Mouse (Mus musculus) thymus, postnatal 0 days (tissue): ENCODE data around the gene Tsc22d1. TPM values are rescaled to one million over a fixed set of nuclear protein-coding genes. Genes with fewer than 3 reads are reported as not detected.

Experiments
- DNase-seq: peaks from one replicate; pipeline ENCODE4 v3.0.0-alpha.2; 2015; ENCODE audit warnings: low spot score
- polyA plus RNA-seq: library from polyadenylated mRNA; unstranded; fragments of >200 nt; fragmentation: Nextera tagmentation; extraction: Ambion mirVana; gene quantifications from 2 replicates; pipeline ENCODE4 v1.2.1, GENCODE M21; 2015

Tsc22d1 gene
- polyA plus RNA-seq, 1 experiment from 2014 or later: 320 TPM

GRCm38 (mm10) chr14:76483701-76484100, 68.9 kb downstream of the Tsc22d1 start:
- DNase-seq: no peak

- no peak for DNase-seq
Observed at GRCm38 (mm10) chr14:76487609-76488008, 72.8 kb downstream of the Tsc22d1 start.

GRCm38 (mm10) chr14:76488101-76489044, 73.6 kb downstream of the Tsc22d1 start:
- peak; percentile 23 for DNase-seq

- DNase-seq: no peak
Observed at GRCm38 (mm10) chr14:76489128-76489527, 74.4 kb downstream of the Tsc22d1 start.

- DNase-seq: no peak
Observed at GRCm38 (mm10) chr14:76495022-76495421, 80.3 kb downstream of the Tsc22d1 start.

GRCm38 (mm10) chr14:76497187-76497586, 82.4 kb downstream of the Tsc22d1 start:
- no peak for DNase-seq

- no peak for DNase-seq
Observed at GRCm38 (mm10) chr14:76498210-76498609, 83.4 kb downstream of the Tsc22d1 start.

- no peak for DNase-seq
Observed at GRCm38 (mm10) chr14:76499492-76499891, 84.7 kb downstream of the Tsc22d1 start.

GRCm38 (mm10) chr14:76500036-76500435, 85.3 kb downstream of the Tsc22d1 start:
- DNase-seq: no peak

GRCm38 (mm10) chr14:76503231-76503851, 88.6 kb downstream of the Tsc22d1 start:
- DNase-seq: peak; percentile 77

GRCm38 (mm10) chr14:76504121-76504737, 89.5 kb downstream of the Tsc22d1 start:
- DNase-seq: peak; percentile 90

GRCm38 (mm10) chr14:76505101-76505438, 90.3 kb downstream of the Tsc22d1 start:
- no peak for DNase-seq

GRCm38 (mm10) chr14:76505439-76506220, 90.9 kb downstream of the Tsc22d1 start:
- peak; percentile 79 for DNase-seq

- no peak for DNase-seq
Observed at GRCm38 (mm10) chr14:76506425-76507205, 91.9 kb downstream of the Tsc22d1 start.

- no peak for DNase-seq
Observed at GRCm38 (mm10) chr14:76507357-76507756, 92.6 kb downstream of the Tsc22d1 start.

- DNase-seq: no peak
Observed at GRCm38 (mm10) chr14:76507804-76508500, 93.2 kb downstream of the Tsc22d1 start.

GRCm38 (mm10) chr14:76508701-76509100, 93.9 kb downstream of the Tsc22d1 start:
- no peak for DNase-seq

- DNase-seq: no peak
Observed at GRCm38 (mm10) chr14:76511971-76512370, 97.2 kb downstream of the Tsc22d1 start.

GRCm38 (mm10) chr14:76513395-76514049, 98.8 kb downstream of the Tsc22d1 start:
- DNase-seq: no peak
